Mouse (Mus musculus) erythroid progenitor cell, adult 5-6 weeks (primary cell): ENCODE data around the gene Rgl2. TPM values are rescaled to one million over a fixed set of nuclear protein-coding genes. Genes with fewer than 3 reads are reported as not detected.
"Not testable (repeated sequence)": the region's sequence is repeated elsewhere in the genome, so short reads cannot be mapped to it uniquely, and the experiment has no call there.

ENCODE experiments used
- ATAC-seq: replicated peaks from 2 replicates; pipeline ENCODE4 v1.8.0; 2016; ENCODE audit warnings: moderate number of reproducible peaks, mild to moderate bottlenecking, moderate TSS enrichment, inconsistent platforms; ENCODE audit not compliant: poor library complexity, low FRiP score, severe bottlenecking
- total RNA-seq, 2 experiments: library from RNA; stranded (forward) in 1 of 2; stranded (reverse) in 1 of 2; fragments of 150-400 nt in 1 of 2; fragments of 186-747, 209-891 nt in 1 of 2; gene quantifications; 2 replicates each; pipeline versions ENCODE4 v1.2.3 to v1.2.4; 2015 to 2017; ENCODE audit warnings: low replicate concordance in 2 of 2

The Rgl2 gene
- total RNA-seq (2015; ENCODE audit: low replicate concordance) (8.6 and 13.4 TPM in 2 replicates), total RNA-seq (2017; ENCODE audit: low replicate concordance) (11.3 and 29.0 TPM in 2 replicates)

DNA sequence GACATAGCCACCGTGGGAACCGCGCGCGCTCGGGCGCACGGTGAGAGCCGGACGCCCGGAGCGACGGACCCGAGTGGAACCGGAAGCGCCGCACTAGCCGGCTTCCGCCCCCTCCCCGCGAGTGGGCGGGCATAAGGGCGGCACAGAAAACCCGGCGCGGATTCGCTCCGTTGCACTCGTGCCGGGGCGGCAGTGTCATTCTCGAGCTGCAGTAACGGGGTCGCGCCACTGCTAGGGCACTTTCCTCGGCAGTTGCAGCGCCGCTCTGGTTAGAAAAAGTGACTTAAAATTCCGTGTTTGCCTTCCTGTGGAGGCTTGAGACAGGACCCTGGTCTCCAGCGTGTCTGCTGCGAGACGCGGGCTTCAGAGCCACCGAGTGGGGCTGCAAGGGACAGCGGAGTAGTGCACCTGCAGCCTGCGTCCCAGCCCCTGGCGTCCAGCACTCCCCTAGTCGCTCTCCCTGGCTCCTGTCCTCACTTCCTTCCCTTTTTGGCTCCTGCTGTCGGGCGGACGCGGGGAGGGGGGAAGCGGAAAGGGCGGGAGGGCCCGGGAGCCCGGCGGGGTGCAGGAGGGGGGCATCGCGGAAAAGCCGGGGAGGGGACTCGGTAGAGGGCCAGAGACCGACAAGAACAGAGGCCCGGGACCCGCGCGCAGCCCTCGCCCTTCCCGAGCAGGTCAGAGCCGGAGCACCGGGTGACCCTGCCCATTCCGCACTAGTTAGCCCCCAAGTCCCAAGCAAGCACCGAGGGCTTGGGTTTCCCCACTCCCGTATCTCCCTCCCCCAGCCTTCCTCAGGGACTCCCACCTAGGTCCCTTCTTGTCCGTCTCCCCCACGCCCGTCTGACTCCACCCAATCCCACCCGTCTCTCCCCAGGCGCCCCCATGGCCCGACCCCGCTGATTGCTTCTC is at the start of gene Rgl2:
Gene Rgl2, plus strand, starts transcription at position 173 of the 909 bp plus-strand sequence.
- peak; percentile 89 for ATAC-seq

GRCm38 (mm10) chr17:33884320-33884719 is 45.0 kb upstream of the Rgl2 start:
- ATAC-seq, result peak; percentile 26; the same call in 1 of the 2 replicates

DNA sequence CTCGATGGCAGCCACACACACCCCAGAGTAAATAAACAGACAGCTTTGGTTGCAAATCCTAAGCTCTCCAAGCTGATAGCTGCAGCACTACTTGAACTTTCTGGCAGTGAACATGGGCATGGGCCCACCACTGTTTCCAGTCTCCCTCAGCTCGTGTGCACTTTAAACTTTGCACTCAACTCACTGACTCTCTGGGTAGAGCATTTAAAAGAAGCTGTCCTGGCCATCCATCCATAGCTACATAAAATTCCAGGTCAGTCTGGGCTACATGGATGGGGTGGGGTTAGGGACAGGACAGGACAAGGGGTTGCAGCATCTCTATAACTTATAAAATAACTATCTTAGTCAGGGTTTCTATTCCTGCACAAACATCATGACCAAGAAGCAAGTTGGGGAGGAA is 41.5 kb upstream of the Rgl2 start:
- ATAC-seq, result not testable (repeated sequence)

DNA sequence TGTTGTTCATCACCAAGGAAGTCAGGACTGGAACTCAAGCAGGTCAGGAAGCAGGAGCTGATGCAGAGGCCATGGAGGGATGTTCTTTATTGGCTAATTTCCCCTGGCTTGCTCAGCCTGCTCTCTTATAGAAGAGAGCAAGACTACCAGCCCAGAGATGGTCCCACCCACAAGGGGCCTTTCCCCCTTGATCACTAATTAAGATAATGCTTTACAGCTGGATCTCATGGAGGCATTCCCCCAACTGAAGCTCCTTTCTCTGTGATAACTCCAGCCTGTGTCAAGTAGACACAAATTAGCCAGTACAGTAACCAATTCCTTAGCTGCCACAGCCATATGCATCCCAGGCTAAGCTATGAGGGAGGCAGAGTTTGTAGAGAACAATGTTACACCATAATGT is 41.1 kb upstream of the Rgl2 start:
- ATAC-seq, result not testable (repeated sequence)

DNA sequence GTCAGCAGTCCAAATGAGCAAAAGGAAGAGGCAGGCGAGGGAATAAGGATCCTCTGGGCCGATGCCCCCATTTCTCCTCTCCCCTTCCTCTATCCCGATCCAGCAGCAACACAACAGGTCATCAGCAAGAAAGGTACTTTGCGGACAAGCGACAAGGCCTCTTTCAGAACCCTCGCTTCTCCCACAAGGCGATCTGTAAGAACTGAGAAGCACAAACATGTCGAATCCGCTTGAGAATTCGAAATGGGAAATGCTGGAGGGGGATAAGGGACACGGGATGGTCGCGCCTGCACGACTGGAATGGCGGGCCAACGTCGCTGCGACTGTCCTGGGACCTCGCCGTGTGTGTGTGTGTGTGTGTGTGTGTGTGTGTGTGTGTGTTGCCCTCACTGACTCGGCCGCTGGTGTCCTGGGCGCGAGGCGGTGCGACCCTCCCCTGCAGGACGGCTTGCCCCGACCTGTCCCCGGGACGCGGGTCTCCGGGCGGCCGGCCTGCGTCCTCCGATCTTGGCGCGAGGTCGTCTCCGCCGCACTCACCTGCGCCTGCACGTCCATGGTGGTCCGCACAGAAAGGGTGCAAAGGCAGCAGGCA is 39.3 kb upstream of the Rgl2 start:
- not testable (repeated sequence) for ATAC-seq

DNA sequence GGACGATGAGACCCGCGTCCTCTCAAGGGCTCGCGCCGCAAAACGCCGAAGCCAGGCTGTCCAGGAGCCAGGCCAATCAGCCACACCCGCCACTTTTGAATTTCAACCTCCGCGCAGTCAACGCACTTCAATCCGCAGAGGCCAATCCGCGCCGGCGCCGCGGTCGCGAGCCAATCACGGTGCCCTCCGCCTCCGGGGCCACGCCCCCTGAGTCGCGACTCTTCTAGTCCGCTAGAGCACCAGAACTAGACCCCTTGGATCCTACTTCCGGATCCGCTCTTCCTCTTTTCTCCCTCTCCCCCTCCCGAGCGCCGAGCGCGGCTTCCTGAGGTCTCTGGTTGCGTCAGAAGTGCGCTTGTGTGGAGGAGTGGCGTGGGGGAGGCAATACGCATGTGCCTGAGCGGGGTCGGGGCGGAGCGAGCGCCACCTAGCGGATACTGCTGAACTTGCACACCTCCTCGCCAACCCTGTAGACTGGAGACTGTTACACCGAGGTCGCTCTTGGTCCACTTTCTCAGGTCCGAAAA is 38.7 kb upstream of the Rgl2 start, which contains the start of gene Kifc1:
Gene Kifc1, minus strand, starts transcription at position 129 of the 527 bp plus-strand sequence.
- peak; percentile 98 for ATAC-seq

DNA sequence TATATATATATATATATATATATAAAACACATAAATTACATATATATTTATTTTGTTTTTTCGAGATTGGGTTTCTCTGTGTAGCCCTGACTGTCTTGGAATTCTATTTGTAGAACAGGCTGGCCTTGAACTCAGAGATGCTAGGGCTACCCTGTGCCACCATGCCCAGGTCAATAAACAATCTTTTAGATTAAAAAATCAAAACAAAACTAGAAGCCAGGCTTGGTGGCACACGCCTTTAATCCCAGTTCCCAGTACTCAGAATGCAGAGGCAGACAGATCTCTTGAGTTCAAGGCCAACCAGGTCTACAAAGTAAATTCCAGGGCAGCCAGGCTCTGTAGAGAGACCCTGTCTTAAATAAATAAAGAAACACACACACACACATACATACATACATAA is 38.0 kb upstream of the Rgl2 start:
- no peak for ATAC-seq

DNA sequence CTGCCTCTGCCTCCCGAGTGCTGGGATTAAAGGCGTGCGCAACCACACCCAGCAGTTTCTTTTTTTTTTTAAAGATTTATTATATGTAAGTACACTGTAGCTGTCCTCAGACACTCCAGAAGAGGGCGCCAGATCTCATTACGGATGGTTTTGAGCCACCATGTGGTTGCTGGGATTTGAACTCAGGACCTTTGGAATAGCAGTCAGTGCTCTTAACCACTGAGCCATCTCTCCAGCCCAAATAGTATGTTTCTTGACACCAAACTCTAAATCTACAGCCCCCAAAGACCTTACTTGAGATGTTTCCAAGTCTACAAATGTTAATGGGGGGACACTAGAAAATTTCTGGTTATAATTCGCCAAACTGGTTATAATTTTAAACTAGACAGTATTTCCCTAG is 37.5 kb upstream of the Rgl2 start:
- not testable (repeated sequence) for ATAC-seq

- no peak for ATAC-seq
These were observed 36.9 kb upstream of the Rgl2 start for GRCm38 (mm10) chr17:33892429-33892828.

DNA sequence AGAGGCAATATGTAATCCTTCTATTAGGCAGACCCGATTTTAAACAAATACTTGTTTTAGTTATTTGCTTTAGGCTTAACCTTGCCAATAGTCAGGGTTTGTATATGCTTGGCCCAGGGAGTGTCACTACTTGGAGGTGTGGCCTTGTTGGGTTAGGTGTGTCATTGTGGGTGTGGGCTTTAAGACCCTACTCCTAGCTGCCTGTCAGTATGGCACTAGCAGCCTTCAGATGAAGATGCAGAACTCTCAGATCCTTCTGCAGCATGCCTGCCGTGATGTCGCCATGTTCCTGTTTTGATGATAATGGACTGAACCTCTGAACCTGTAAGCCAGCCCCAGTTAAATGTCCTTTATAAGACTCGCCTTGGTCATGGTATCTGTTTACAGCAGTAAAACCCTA is 36.3 kb upstream of the Rgl2 start:
- ATAC-seq, result not testable (repeated sequence)

GRCm38 (mm10) chr17:33897114-33897794 is 32.1 kb upstream of the Rgl2 start:
- 0 out of 2 replicates have a peak, but pooled peaks have one; percentile 35 for ATAC-seq

DNA sequence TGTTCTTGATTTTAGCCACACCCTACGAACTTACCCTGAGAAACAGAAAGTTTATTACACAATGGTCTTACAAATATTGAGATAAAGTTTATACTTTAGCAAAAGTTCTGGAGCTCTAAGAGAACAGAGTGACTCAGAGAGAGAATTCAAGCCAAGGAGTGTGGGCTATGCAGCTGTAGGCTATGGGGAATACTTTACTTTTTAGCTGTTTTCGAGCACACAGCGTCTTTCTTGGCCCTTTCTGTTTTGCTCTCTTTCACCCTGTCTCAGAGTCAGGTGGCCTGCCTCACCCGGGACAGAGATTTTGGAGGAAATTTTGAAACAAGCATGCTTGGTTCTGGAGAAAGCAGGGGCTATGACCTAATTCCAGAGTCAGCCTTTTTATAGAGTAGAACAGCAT is 31.1 kb upstream of the Rgl2 start:
- ATAC-seq, result not testable (repeated sequence)

GRCm38 (mm10) chr17:33899642-33900041 is 29.7 kb upstream of the Rgl2 start:
- peak; percentile 87 for ATAC-seq

GRCm38 (mm10) chr17:33900281-33900988 is 28.9 kb upstream of the Rgl2 start:
- ATAC-seq, result 0 out of 2 replicates have a peak, but pooled peaks have one; percentile 28

DNA sequence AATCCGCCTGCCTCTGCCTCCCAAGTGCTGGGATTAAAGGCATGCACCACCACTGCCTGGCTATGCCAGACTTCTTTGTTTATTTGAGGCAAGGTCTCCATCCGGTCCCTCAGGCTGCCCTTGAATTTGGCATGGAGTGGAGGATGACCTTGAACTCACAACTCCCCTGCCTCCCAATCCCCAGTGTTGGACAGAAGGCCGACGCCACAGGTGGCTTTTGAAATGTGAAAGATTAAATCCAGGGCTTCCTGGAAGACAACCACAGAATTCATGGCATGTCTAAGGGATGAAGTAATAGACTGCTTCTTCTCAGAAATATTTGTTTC is 28.4 kb upstream of the Rgl2 start:
- ATAC-seq, result no peak

DNA sequence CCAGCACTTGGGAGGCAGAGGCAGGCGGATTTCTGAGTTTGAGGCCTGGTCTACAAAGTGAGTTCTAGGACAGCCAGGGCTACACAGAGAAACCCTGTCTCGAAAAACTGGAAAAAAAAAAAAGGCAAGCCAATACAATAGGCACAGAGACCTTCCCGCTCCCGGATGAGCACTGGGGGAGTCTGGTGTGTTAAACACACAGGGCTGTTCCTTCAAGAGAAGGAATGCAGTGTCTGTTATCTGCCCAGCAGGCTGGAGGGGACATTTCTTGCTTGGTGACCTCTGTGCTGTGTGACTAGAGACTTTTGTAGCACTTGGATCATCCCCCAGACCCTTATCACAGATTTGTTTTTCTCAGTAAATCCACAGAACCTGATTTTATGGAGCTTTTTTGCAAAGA is 27.7 kb upstream of the Rgl2 start:
- no peak for ATAC-seq

DNA sequence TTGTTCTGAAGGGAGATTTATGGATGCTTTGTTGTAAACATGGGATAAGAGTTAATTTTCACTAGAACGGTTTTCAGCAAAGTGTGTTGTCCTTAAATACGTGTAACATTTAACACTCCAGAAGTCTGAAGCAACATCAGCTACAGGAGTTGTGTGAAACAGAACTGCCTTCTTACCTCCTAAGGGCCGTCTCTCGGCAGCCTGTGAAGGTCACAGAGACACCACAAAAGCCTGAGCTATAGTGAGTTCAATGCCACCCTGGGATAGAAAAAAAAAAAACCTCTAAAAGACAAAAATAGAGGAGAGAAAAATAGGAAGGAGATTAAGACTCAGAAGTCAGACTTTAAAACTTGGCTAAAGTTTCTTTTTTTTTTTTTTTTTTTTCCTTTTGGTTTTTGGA is 27.3 kb upstream of the Rgl2 start:
- no peak for ATAC-seq

DNA sequence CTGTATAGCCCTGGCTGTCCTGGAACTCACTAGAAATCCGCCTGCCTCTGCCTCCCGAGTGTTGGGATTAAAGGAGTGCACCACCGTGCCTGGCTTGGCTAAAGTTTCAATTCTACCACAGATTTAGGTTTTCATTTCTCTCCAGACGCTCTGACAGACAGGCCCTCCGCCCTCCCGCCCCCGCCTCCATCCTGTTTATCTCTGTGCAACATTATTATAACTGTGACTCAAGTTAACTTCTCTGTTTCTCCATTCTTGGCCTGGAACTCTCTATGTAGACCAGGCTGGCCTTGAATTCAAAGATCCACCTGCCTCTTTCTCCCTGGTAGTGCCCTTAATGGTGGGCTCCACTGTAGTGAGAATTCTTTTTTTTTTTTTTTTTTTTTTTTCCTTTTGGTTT is 26.9 kb upstream of the Rgl2 start:
- ATAC-seq, result no peak

DNA sequence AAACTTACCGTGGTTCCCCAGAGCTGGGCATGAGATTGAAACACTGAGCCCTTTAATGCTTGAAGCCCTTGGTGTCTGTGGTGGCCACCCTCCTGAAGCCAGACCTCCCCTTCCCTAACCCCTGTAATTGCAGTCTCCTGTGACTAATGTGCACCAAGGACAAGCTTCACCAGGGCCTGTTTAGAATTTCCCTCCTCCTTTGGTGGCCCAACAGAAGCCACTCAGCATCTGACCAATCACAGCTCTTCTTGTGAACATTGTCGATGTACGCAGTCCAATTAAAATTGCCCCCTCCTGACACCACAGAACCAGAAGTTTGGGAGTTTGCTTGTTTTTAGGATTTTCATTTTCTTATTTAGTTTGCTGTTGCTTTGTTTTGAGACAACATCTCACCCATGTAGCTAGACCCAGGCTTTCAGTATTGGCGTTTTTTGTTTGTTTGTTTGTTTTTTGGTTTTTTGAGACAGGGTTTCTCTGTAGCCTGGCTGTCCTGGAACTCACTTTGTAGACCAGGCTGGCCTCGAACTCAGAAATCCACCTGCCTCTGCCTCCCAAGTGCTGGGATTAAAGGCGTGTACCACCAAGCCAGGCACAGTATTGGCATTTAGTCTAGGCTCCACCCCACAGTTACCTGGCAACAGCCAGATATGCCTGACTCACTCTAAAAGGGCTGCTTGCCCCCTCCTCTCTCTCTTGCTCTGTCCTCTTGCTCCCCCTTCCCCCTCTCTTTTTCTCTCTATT is 25.3 kb upstream of the Rgl2 start:
- ATAC-seq, result not testable (repeated sequence)
